Mouse (Mus musculus): ENCODE measurements at regions not wholly inside any gene's neighbourhood (a gene's known extent, or its start where the extent isn't known, plus 50 kb on each side); places are given as distances from the start of the nearest gene placed in this dataset.

DNA sequence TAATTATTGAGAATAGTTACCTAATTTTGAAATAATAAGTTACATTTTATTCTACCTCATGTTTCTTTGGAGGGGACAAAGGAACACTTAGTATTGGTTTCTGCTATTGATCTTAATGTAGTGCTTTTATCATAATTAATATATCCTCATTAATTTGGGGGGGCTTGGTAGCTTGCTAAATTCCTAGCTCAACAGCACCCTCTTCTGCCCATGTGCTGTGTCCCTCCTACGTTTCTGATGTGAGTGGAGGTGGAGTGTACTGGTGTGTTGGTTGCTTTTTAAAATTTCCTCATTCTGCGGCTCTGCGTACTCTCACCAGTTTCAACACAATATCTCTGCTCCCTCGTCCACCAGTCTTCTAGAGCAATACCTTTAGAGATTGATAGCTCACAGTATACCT, 105.8 kb downstream of the Tmem18 start:
- TF ChIP-seq CTCF (IDR thresholded peaks at IDR 0.05; ENCODE audit: low read depth): 0 out of 2 replicates have a peak, but pooled peaks have one; percentile 7
- TF ChIP-seq EP300 (IDR thresholded peaks at IDR 0.05; ENCODE audit: low read depth): no peak
- no peak overlapping the region for H3K27ac ChIP-seq
- H3K36me3 ChIP-seq (replicated peaks; ENCODE audit: control insufficient read depth, insufficient read depth, low read depth): no peaks in the 10 kb centered on the region
- H3K4me3 ChIP-seq (ENCODE audit: insufficient read depth in 1 of 2, low read depth in 2 of 2, low read length in 2 of 2): no peak overlapping the region
- ATAC-seq (ENCODE audit: insufficient read depth): no peak
- H3K4me1 ChIP-seq (replicated peaks; ENCODE audit: control insufficient read depth in 2 of 2, insufficient read depth in 2 of 2, low read length in 1 of 2): no peaks in the 10 kb centered on the region
- WGBS (ENCODE audit: insufficient replicate concordance): 54% methylated on average over 4 of the region's 4 CpGs
- no peak for DNase-seq (ENCODE audit: low read depth in 3 of 3, low spot score in 3 of 3)
- H3K4me2 ChIP-seq (ENCODE audit: low read depth): no peak overlapping the region
- H3K27me3 ChIP-seq (ENCODE audit: control insufficient read depth, insufficient read depth, low read length): no peaks in the 10 kb centered on the region
- no peaks in the 10 kb centered on the region for H3K9me3 ChIP-seq (ENCODE audit: control insufficient read depth, low read length)
- no peak overlapping the region for H3K9ac ChIP-seq (replicated peaks)

GRCm38 (mm10) chr12:30693540-30693939, 109.3 kb downstream of the Tmem18 start:
- Histone ChIP-seq H3K36me3 (replicated peaks; ENCODE audit: control insufficient read depth, insufficient read depth, low read depth) (no peaks in the 10 kb centered on the region), H3K27ac (no peak overlapping the region), H3K27me3 (ENCODE audit: control insufficient read depth, insufficient read depth, low read length) (no peaks in the 10 kb centered on the region), H3K9ac (replicated peaks) (no peak overlapping the region), H3K4me2 (ENCODE audit: low read depth) (no peak overlapping the region), H3K4me3 (ENCODE audit: insufficient read depth in 1 of 2, low read depth in 2 of 2, low read length in 2 of 2) (no peak overlapping the region), H3K4me1 (replicated peaks; ENCODE audit: control insufficient read depth in 2 of 2, insufficient read depth in 2 of 2, low read length in 1 of 2) (no peaks in the 10 kb centered on the region), H3K9me3 (ENCODE audit: control insufficient read depth, low read length) (no peaks in the 10 kb centered on the region)
- WGBS (ENCODE audit: insufficient replicate concordance): 46% methylated on average over 3 of the region's 3 CpGs
- ATAC-seq (ENCODE audit: insufficient read depth) (no peak), DNase-seq (ENCODE audit: low read depth in 3 of 3, low spot score in 3 of 3) (no peak)
- TF ChIP-seq EP300 (IDR thresholded peaks at IDR 0.05; ENCODE audit: low read depth) (no peak), CTCF (IDR thresholded peaks at IDR 0.05; ENCODE audit: low read depth) (no peak)

DNA sequence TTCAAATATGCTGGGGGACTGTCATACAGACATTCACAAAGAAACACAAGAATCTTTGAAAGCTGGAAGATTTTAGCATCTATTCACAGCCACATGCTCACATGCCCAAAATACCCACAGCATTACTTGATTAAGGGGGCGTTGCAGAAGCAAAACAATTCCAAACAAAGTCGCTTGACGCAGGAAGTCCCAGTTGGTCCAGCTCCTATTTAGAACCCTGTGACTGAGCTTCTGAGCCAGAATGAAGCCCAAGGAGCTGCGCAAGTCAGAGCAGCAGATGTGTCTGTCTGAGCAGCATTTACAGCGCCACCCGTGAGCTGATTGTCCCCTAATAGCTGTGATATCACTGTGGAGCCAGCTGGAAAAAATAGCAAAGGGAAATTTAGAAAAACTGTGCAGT, 114.0 kb downstream of the Tmem18 start:
- no peak overlapping the region for H3K9ac ChIP-seq (replicated peaks)
- TF ChIP-seq CTCF (IDR thresholded peaks at IDR 0.05; ENCODE audit: low read depth) (no peak), EP300 (IDR thresholded peaks at IDR 0.05; ENCODE audit: low read depth) (no peak)
- DNase-seq (ENCODE audit: low read depth in 3 of 3, low spot score in 3 of 3) (no peak), ATAC-seq (ENCODE audit: insufficient read depth) (no peak)
- H3K27ac ChIP-seq: no peak overlapping the region
- H3K27me3 ChIP-seq (ENCODE audit: control insufficient read depth, insufficient read depth, low read length): no peaks in the 10 kb centered on the region
- WGBS (ENCODE audit: insufficient replicate concordance): 66% methylated on average over 6 of the region's 6 CpGs
- no peak overlapping the region for H3K4me2 ChIP-seq (ENCODE audit: low read depth)
- no peaks in the 10 kb centered on the region for H3K4me1 ChIP-seq (replicated peaks; ENCODE audit: control insufficient read depth in 2 of 2, insufficient read depth in 2 of 2, low read length in 1 of 2)
- H3K4me3 ChIP-seq (ENCODE audit: insufficient read depth in 1 of 2, low read depth in 2 of 2, low read length in 2 of 2): no peak overlapping the region
- no peaks in the 10 kb centered on the region for H3K9me3 ChIP-seq (ENCODE audit: control insufficient read depth, low read length)
- H3K36me3 ChIP-seq (replicated peaks; ENCODE audit: control insufficient read depth, insufficient read depth, low read depth): no peaks in the 10 kb centered on the region

DNA sequence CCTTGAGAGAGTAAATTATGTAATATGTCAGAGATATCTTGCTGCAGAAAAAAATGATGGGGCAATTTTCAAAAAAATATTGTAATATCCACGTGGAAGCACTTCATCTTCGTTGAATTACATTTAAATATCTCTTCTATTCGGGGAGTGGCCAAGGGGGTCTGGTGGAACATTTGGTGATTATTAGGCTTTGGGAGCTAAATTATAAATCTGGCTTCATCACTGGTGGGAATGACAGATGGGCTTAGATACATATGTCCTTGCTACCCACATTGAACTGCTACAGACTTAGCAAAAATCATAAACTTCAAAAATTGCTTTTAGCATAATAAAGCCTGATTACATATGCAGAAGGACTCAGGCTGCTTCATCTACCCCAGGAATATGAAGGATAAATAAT, 119.5 kb downstream of the Tmem18 start:
- TF ChIP-seq EP300 (IDR thresholded peaks at IDR 0.05; ENCODE audit: low read depth): no peak
- TF ChIP-seq CTCF (IDR thresholded peaks at IDR 0.05; ENCODE audit: low read depth): no peak
- ATAC-seq (ENCODE audit: insufficient read depth): no peak

DNA sequence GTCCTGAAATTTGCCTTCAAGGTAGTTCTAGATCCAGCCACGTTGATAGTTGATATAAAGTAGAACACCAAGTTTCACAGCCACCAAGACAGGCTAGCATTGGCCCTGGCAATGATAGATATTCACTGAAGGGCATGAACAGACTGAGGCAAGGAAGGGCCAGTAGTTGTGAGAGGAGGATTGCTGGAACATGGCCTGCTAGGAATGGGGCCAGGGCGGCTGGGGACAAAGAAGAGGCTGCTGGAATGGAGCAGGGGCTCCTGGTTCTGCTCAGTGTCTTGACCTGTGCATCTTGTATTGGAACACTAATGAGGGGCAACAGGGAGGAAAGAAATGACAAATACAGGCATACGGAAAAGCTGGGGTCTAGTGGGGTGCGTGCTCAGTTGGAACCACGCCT, 123.0 kb downstream of the Tmem18 start:
- no peaks in the 10 kb centered on the region for H3K9me3 ChIP-seq (ENCODE audit: control insufficient read depth, low read length)
- no peak overlapping the region for H3K4me3 ChIP-seq (ENCODE audit: insufficient read depth in 1 of 2, low read depth in 2 of 2, low read length in 2 of 2)
- H3K4me1 ChIP-seq (replicated peaks; ENCODE audit: control insufficient read depth in 2 of 2, insufficient read depth in 2 of 2, low read length in 1 of 2): no peaks in the 10 kb centered on the region
- H3K9ac ChIP-seq (replicated peaks): no peak overlapping the region
- no peak overlapping the region for H3K27ac ChIP-seq
- H3K4me2 ChIP-seq (ENCODE audit: low read depth): no peak overlapping the region
- TF ChIP-seq EP300 (IDR thresholded peaks at IDR 0.05; ENCODE audit: low read depth) (no peak), CTCF (IDR thresholded peaks at IDR 0.05; ENCODE audit: low read depth) (no peak)
- no peaks in the 10 kb centered on the region for H3K36me3 ChIP-seq (replicated peaks; ENCODE audit: control insufficient read depth, insufficient read depth, low read depth)
- no peaks in the 10 kb centered on the region for H3K27me3 ChIP-seq (ENCODE audit: control insufficient read depth, insufficient read depth, low read length)
- no peak for ATAC-seq (ENCODE audit: insufficient read depth)
- no peak for DNase-seq (ENCODE audit: low read depth in 3 of 3, low spot score in 3 of 3)
- WGBS (ENCODE audit: insufficient replicate concordance): 45% methylated on average over 5 of the region's 5 CpGs

More for the DNA sequence above, 119.5 kb downstream of the Tmem18 start:
- H3K36me3 ChIP-seq (replicated peaks; ENCODE audit: control insufficient read depth, insufficient read depth, low read depth): no peaks in the 10 kb centered on the region
- no peaks in the 10 kb centered on the region for H3K9me3 ChIP-seq (ENCODE audit: control insufficient read depth, low read length)
- H3K4me1 ChIP-seq (replicated peaks; ENCODE audit: control insufficient read depth in 2 of 2, insufficient read depth in 2 of 2, low read length in 1 of 2): no peaks in the 10 kb centered on the region
- H3K4me3 ChIP-seq (ENCODE audit: insufficient read depth in 1 of 2, low read depth in 2 of 2, low read length in 2 of 2): no peak overlapping the region
- no peak overlapping the region for H3K9ac ChIP-seq (replicated peaks)
- WGBS (ENCODE audit: insufficient replicate concordance): 48% methylated on average over 3 of the region's 3 CpGs
- H3K27ac ChIP-seq: no peak overlapping the region
- H3K27me3 ChIP-seq (ENCODE audit: control insufficient read depth, insufficient read depth, low read length): no peaks in the 10 kb centered on the region
- no peak for DNase-seq (ENCODE audit: low read depth in 3 of 3, low spot score in 3 of 3)
- no peak overlapping the region for H3K4me2 ChIP-seq (ENCODE audit: low read depth)
